16 mouse cellular contexts compared by ENCODE assay signal in genomic region chr4:149912451-149912850, GRCm38 (mm10). TPM values are rescaled to one million over a fixed set of nuclear protein-coding genes. Genes with fewer than 3 reads are reported as not detected.
A peak's percentile ranks its signal among the peaks of the same experiment; 100 is the strongest.
DNase-seq lines count a peak whose midpoint lies in the region.
"Had no signal": no experiment of that assay in that cellular context is flagged by ENCODE, and none has a peak within 500 bp of the region (broad histone marks: within the 10 kb centered on the region; RNA-seq: fewer than 3 reads in every experiment).

No protein-coding gene starts in this region.

- DNase-seq in right cerebral cortex, postnatal 14 days, result peak; percentile 34
- no peak for DNase-seq in right cerebral cortex, postnatal 25 days
- peak; percentile 66 for DNase-seq in embryonic facial prominence, embryonic 10.5 days (ENCODE audit: low spot score)
- DNase-seq in limb, embryonic 10.5 days (ENCODE audit: low spot score), result no peak
- DNase-seq in thymus, postnatal 25 days, result peak; percentile 72
- DNase-seq in lung, adult 18-20 months, result no peak
- no peak for DNase-seq in frontal cortex, postnatal 10 days (ENCODE audit: low spot score in 2 of 2)
- DNase-seq in ovary, adult 18-20 months (ENCODE audit: low spot score), result no peak
- DNase-seq: adrenal gland, postnatal 10 days; cerebellum, postnatal 14 days; kidney, adult 8-10 months; right cerebral cortex, adult 18-20 months had no signal

- 18% methylated on average over 4 of the region's 4 CpGs for WGBS in embryonic facial prominence, embryonic 10.5 days
- WGBS in limb, embryonic 10.5 days, result 34% methylated on average over 4 of the region's 4 CpGs

- no peak overlapping the region for H3K4me3 ChIP-seq in embryonic facial prominence, embryonic 10.5 days
- 0 out of 2 replicates have a peak overlapping the region, but pooled peaks have one; percentile 3 for H3K4me3 ChIP-seq in limb, embryonic 10.5 days
- H3K4me3 ChIP-seq: heart, embryonic 13.5 days; hindbrain, embryonic 10.5 days; layer of hippocampus, adult 2 months had no signal

- H3K36me3 ChIP-seq in embryonic facial prominence, embryonic 10.5 days (replicated peaks), result peaks cover 8% of the 10 kb centered on the region; the same call in 1 of the 2 replicates
- H3K36me3 ChIP-seq in limb, embryonic 10.5 days, result no peaks in the 10 kb centered on the region; the same call in 1 of the 2 replicates
- H3K36me3 ChIP-seq: heart, embryonic 13.5 days; hindbrain, embryonic 10.5 days had no signal

- H3K4me1 ChIP-seq in embryonic facial prominence, embryonic 10.5 days, result peaks cover 80% of the 10 kb centered on the region
- H3K4me1 ChIP-seq in limb, embryonic 10.5 days, result peaks cover 81% of the 10 kb centered on the region

- H3K9me3 ChIP-seq in embryonic facial prominence, embryonic 10.5 days, result no peaks in the 10 kb centered on the region
- no peaks in the 10 kb centered on the region for H3K9me3 ChIP-seq in limb, embryonic 10.5 days (replicated peaks)
- H3K9me3 ChIP-seq: heart, embryonic 13.5 days; hindbrain, embryonic 10.5 days had no signal

- peak overlapping the region; percentile 79 for H3K27ac ChIP-seq in embryonic facial prominence, embryonic 10.5 days (replicated peaks)
- H3K27ac ChIP-seq in limb, embryonic 10.5 days, result peak overlapping the region; percentile 83
- H3K27ac ChIP-seq: heart, embryonic 13.5 days; layer of hippocampus, adult 2 months; macrophage had no signal

- no peaks in the 10 kb centered on the region for H3K27me3 ChIP-seq in embryonic facial prominence, embryonic 10.5 days (replicated peaks; ENCODE audit: low read depth, poor library complexity, severe bottlenecking)
- no peaks in the 10 kb centered on the region for H3K27me3 ChIP-seq in limb, embryonic 10.5 days (ENCODE audit: low read depth, poor library complexity, severe bottlenecking)

RNA-seq across cellular contexts. Expression of gene Spsb1, which starts 42.4 kb away (rescaled TPM):
- 16.7 and 21.4 TPM in 2 replicates for polyA plus RNA-seq in embryonic facial prominence, embryonic 10.5 days (2016; fragmentation: Nextera tagmentation; extraction: Ambion mirVana)
- 13.7 and 18.8 TPM in 2 replicates for polyA plus RNA-seq in limb, embryonic 10.5 days (2016; fragmentation: Nextera tagmentation; extraction: Ambion mirVana)

Comparison
In these comparisons a context has a peak if more than half of its experiments do, and no peak if none do; other contexts are left out.
1. DNase-seq: peak in right cerebral cortex, postnatal 14 days (single experiment), embryonic facial prominence, embryonic 10.5 days (single experiment) and thymus, postnatal 25 days (single experiment); none in right cerebral cortex, postnatal 25 days (single experiment), limb, embryonic 10.5 days (single experiment), lung, adult 18-20 months (0 of 2), frontal cortex, postnatal 10 days (0 of 2) and ovary, adult 18-20 months (single experiment).